Mouse (Mus musculus) intestine, embryonic 16.5 days (tissue): ENCODE measurements around the gene Dedd2. TPM values are rescaled to one million over a fixed set of nuclear protein-coding genes. Genes with fewer than 3 reads are reported as not detected.

Experiments used
- ATAC-seq: fragments of 200-750 bp; cut with Nextera tagmentation; 2 replicates; pipeline ENCODE4 v1.8.0; 2017; ENCODE audit warnings: moderate TSS enrichment, moderate library complexity
- H3K27ac ChIP-seq: fragments of 300-500 bp; sonication (generic); 2 replicates; pipeline ENCODE4 v1.5.1; 2014; ENCODE audit warnings: mild to moderate bottlenecking, low read length
- H3K27me3 ChIP-seq: fragments of 300-500 bp; sonication (generic); replicated peaks from 2 replicates; pipeline ENCODE4 v1.6.1; 2014; ENCODE audit warnings: low read length, control low read depth, mixed read lengths; ENCODE audit not compliant: control insufficient read depth, insufficient read depth
- H3K36me3 ChIP-seq: fragments of 300-500 bp; sonication (generic); 2 replicates; pipeline ENCODE4 v1.6.1; 2014; ENCODE audit warnings: low read length, control low read depth; ENCODE audit not compliant: control insufficient read depth, insufficient read depth
- H3K4me1 ChIP-seq: fragments of 300-500 bp; sonication (generic); 2 replicates; pipeline ENCODE4 v1.6.1; 2014; ENCODE audit warnings: low read length, control low read depth, mixed read lengths; ENCODE audit not compliant: control insufficient read depth, insufficient read depth
- H3K4me2 ChIP-seq: fragments of 300-500 bp; sonication (generic); 2 replicates; pipeline ENCODE4 v1.6.1; 2014; ENCODE audit warnings: low read depth, low read length, control low read depth
- H3K4me3 ChIP-seq: fragments of 300-500 bp; sonication (generic); 2 replicates; pipeline ENCODE4 v1.5.1; 2014; ENCODE audit warnings: mild to moderate bottlenecking, low read length
- H3K9ac ChIP-seq: fragments of 300-500 bp; sonication (generic); 2 replicates; pipeline ENCODE4 v1.6.1; 2014; ENCODE audit warnings: low read depth, low read length
- H3K9me3 ChIP-seq: fragments of 300-500 bp; sonication (generic); 2 replicates; pipeline ENCODE4 v1.6.1; 2016; ENCODE audit warnings: low read length, control low read depth; ENCODE audit not compliant: control insufficient read depth
- WGBS: fragments of 180-500 bp; shearing (Covaris S2); extraction: QIAGEN DNeasy Blood & Tissue Kit; methylation state at CpG from one replicate; pipeline ENCODE4 v1.1.7; 2014; 5-methylcytosine and 5-hydroxymethylcytosine counted together
- polyA plus RNA-seq: library from polyadenylated mRNA; unstranded; fragments of >200 nt; fragmentation: Nextera tagmentation; extraction: Ambion mirVana; gene quantifications from 2 replicates; pipeline ENCODE4 v1.2.1, GENCODE M21; 2015

The Dedd2 gene
- polyA plus RNA-seq, 1 experiment from 2014 or later = 11.3 TPM

DNA sequence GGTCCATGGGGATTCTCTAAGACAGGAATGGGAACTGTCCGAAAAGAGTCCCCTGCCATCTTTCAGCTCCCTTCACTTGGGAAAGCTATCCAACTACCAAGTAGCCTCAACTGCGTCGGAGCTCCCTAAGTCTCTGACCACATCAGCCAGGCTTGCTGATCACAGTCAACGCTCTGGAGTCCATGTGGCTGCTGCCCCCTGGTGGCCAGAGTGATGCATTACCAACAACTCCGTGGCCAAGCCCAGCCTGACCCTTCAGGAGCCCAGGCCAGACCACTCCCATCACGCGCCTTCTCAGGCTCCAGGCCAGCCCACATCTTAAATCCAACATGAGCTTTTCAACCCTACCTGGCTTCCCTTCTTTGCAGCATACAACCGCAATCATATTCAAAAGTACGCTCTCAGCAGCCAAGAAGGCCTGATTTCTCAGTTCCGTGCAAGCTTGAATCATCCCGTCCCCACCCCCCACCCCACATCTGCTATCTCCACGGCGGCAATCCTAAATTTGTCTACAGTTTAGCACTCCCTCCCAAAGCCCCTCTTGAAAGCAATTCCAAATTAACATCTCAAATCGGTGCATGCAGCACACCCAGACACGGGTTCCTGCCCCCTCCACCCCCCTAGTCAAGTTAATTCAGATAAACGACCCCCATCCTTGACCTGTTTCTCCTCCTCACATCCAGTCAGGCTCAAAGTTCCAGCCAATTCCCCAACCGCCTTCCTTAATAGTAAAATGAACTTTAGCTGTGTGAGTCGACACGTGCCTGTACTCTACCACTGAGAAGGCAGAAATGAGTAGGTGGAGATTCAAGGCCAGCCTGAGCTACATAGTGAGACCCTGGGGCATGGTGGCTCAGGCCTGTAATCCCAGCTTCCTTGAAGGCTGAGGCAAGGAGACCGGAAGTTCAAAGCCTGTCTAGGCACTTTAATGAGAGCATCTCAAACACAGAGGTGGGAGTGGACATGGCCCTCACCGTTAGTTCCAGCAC, 32.5 kb downstream of the Dedd2 start:
- WGBS = 26% methylated on average over 21 of the region's 21 CpGs
- H3K27ac ChIP-seq = no peak overlapping the region

DNA sequence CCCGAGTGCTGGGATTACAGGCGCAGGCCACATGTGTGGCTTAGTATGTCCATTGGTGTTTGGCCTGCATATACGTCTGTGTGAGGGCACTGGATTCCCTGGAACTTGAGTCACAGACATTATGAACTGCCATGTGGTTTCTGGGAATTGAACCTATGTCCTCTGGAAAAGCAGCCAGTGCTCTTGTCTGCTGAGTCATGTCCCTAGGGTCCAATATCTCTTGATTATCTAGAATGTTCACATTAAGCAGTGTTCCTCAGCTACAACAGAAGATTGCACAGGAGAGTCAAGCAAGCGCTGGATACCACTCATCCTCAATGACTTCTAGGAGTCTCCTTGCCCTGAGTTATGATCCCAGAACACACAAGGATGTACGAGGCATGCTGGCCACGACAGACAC, 36.3 kb downstream of the Dedd2 start:
- no peak for ATAC-seq
- Histone ChIP-seq H3K4me3 (no peak overlapping the region), H3K9me3 (no peaks in the 10 kb centered on the region), H3K36me3 (no peaks in the 10 kb centered on the region), H3K9ac (no peak overlapping the region), H3K4me2 (no peak overlapping the region), H3K27me3 (peaks cover 41% of the 10 kb centered on the region), H3K4me1 (peaks cover 3% of the 10 kb centered on the region; the same call in 1 of the 2 replicates), H3K27ac (no peak overlapping the region)
- WGBS = 75% methylated on average over 6 of the region's 6 CpGs

More for the DNA sequence above, 32.5 kb downstream of the Dedd2 start:
- Histone ChIP-seq H3K36me3 (no peaks in the 10 kb centered on the region), H3K4me1 (no peaks in the 10 kb centered on the region), H3K27me3 (peaks cover 6% of the 10 kb centered on the region), H3K9me3 (no peaks in the 10 kb centered on the region), H3K4me2 (no peak overlapping the region), H3K4me3 (no peak overlapping the region), H3K9ac (no peak overlapping the region)
- ATAC-seq = peak; percentile 81

DNA sequence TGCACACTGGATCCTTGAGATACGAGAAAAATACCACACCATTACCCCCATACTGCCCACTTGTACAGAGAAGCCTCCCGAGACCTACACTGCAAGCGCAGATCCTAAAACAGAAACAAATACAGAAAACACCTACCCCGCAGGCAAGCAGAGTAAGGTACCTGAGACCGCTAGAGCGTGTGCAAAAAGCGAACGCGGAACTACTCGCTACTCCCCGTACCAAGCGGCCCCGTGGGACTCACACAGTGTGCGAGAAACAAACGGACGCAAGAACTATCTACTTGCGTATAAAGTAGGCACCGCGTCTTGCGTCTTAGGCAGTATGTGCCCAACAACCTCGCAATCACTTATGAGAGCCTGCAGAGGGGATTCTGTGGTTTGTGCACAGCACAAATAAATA, 38.6 kb downstream of the Dedd2 start:
- H3K36me3 ChIP-seq = no peaks in the 10 kb centered on the region
- H3K4me1 ChIP-seq = peaks cover 7% of the 10 kb centered on the region; the same call in 1 of the 2 replicates
- no peak overlapping the region for H3K4me3 ChIP-seq
- no peak overlapping the region for H3K9ac ChIP-seq
- no peaks in the 10 kb centered on the region for H3K9me3 ChIP-seq
- WGBS = 7% methylated on average over 21 of the region's 21 CpGs
- ATAC-seq = no peak
- no peak overlapping the region for H3K4me2 ChIP-seq
- no peak overlapping the region for H3K27ac ChIP-seq
- H3K27me3 ChIP-seq = peaks cover 61% of the 10 kb centered on the region

DNA sequence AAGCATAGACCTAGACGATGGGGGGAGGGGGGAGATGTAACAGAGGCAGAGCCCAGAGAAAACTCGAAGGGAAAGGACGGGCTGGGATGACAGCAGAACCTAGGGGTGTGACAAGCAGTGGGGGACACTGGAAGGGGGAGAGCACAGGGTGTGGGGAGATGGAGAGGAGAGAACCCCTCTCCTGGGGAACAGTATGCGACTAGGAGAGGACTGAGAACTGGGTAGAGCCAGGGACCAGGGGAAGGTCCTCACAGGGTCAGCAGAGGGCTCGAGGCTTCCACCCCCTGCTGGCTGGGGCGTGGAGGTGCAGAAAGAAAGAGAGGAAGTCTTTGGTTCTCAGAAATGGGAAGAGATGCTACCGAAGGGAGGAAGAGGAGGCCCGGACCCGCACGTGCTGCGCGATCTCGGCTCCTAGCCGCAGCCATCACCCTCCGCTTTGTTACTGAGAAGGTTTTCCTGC, 39.1 kb downstream of the Dedd2 start:
- Histone ChIP-seq H3K4me3 (no peak overlapping the region), H3K27ac (no peak overlapping the region), H3K4me2 (no peak overlapping the region), H3K36me3 (no peaks in the 10 kb centered on the region), H3K9ac (no peak overlapping the region), H3K9me3 (no peaks in the 10 kb centered on the region), H3K4me1 (peaks cover 7% of the 10 kb centered on the region; the same call in 1 of the 2 replicates), H3K27me3 (peaks cover 66% of the 10 kb centered on the region)
- WGBS = under 1% methylated on average over 15 of the region's 15 CpGs
- ATAC-seq = peak; percentile 41; the same call in 1 of the 2 replicates

DNA sequence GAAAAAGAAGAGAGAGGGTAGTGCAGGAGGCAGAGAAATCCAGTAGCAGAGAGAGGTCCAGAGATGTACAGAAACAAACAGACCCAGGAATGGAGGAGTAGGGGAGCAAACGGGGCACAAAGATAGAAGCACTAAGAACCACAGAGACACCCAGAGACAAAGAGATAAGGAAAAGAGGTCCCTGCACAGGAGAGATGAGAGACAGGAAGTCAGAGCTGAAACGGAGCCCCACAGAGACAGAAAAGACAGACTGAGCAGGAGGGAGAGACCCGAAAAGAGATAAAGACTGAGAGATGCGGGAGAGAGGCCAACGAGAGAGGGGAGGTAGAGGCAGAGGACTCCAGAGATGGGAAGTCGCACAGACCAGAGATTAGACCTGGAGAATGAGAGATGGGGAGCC, 39.9 kb downstream of the Dedd2 start:
- H3K36me3 ChIP-seq = no peaks in the 10 kb centered on the region
- H3K4me3 ChIP-seq = no peak overlapping the region
- no peak overlapping the region for H3K9ac ChIP-seq
- H3K27me3 ChIP-seq = peaks cover 66% of the 10 kb centered on the region
- peaks cover 7% of the 10 kb centered on the region; the same call in 1 of the 2 replicates for H3K4me1 ChIP-seq
- 4% methylated on average over 6 of the region's 6 CpGs for WGBS
- ATAC-seq = no peak
- H3K27ac ChIP-seq = no peak overlapping the region
- H3K9me3 ChIP-seq = no peaks in the 10 kb centered on the region
- H3K4me2 ChIP-seq = no peak overlapping the region

DNA sequence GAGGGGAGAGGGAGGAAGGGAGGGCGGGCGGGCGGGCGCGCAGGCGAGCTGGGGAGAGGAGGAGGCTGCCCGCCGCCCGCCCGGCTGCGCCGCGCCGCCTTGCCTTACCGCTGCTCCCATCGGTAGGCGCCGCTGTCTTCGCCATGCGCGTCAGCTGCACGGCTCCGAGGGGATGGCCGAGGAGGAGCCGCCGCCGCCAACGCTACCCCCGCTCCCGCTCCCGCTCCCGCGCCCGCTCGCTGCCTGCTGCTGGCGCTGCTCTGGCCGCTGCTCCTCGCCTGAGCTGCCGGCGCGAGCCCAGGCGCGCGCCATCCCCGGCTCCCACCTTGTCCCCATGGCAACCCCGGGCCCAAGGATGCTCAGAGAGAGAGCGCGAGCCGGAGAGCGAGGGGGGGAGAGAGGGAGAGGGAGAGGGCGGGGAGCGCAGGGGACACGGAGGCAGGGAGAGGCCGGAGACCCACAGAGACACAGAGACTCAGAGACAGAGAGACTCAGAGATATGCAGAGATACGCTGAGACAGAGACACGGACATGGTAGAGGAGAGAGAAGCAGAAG, 40.7 kb downstream of the Dedd2 start, which contains the start of gene Pou2f2:
Gene Pou2f2 (minus strand): TSS at position 121 of the 556 bp plus-strand sequence.
- peak; percentile 90 for ATAC-seq
- H3K4me1 ChIP-seq = peaks cover 7% of the 10 kb centered on the region; the same call in 1 of the 2 replicates
- peaks cover 66% of the 10 kb centered on the region for H3K27me3 ChIP-seq
- WGBS = under 1% methylated on average over 46 of the region's 56 CpGs
- no peaks in the 10 kb centered on the region for H3K9me3 ChIP-seq
- peak within 1 kb of the TSS; percentile 48 for H3K9ac ChIP-seq
- no peaks in the 10 kb centered on the region for H3K36me3 ChIP-seq
- H3K27ac ChIP-seq = no peak within 1 kb of the TSS
- H3K4me3 ChIP-seq = peak within 1 kb of the TSS; percentile 51
- peak within 1 kb of the TSS; percentile 83 for H3K4me2 ChIP-seq

DNA sequence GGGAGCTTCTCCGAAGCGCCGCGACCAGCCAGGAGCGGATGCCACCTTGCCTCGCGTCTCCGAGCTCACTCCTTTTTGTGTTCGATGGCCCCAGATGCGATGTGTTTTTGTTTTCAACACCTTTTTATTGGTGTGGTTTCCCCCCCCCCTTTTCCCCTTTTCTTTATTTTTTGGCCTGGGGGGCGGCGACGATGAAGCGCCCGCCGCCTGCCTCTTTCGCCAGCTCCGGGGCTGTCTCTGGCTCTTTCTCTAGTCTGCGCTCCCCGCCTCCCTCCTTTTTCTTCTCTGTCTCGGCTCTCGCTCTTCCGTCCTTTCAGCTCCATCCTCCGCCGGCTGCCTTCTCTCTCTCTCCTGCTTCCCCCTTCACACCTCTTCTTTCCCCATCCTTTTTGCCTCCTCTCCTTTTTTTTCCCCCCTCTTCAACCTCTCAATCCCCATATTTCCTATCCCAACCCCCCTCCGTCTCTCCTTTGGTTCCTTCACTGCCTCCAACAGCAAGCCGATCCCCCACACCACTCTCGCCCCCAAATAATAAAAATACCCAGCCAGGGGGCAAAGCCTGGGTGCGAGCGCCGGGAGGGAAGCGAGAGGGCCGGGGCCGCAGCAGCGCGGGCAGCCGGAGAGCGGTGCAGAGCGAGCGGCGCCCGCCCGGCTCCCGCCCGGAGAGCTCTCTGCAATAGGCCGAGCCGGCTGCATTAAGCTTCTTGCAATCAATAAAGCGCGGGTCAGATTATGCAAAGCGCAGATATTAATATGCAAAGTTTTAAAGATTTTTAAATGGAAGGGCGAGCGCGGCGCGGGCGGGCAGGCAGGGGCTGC, 41.4 kb downstream of the Dedd2 start:
- Histone ChIP-seq H3K27ac (no peak overlapping the region), H3K9ac (peak overlapping the region; percentile 48), H3K36me3 (no peaks in the 10 kb centered on the region), H3K4me1 (peaks cover 7% of the 10 kb centered on the region; the same call in 1 of the 2 replicates), H3K9me3 (no peaks in the 10 kb centered on the region), H3K4me3 (peak overlapping the region; percentile 51), H3K27me3 (peaks cover 66% of the 10 kb centered on the region), H3K4me2 (peak overlapping the region; percentile 83)
- ATAC-seq = peak; percentile 81
- WGBS = under 1% methylated on average over 50 of the region's 56 CpGs

DNA sequence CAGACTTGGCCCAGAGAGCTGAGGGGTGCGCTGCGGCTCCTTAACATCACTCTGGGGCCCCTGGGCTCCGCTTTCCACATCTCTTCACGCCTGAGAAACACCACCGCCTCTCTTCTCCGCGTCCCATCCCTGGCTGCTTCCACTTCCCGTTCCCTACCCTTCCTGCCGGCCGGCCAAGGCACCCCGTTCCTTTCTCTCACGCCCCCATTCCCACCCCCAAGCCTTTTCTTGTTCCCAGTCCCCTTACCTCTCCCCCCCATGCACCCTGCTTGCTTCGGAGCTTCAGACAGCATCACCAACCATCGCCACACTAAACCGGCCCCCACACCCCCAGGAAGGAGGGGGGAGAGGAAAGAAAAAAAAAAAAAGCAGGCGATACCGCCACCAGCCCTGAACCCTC, 42.1 kb downstream of the Dedd2 start:
- WGBS = under 1% methylated on average over 17 of the region's 17 CpGs
- 0 out of 2 replicates have a peak overlapping the region, but pooled peaks have one; percentile 48 for H3K9ac ChIP-seq
- no peaks in the 10 kb centered on the region for H3K9me3 ChIP-seq
- H3K4me3 ChIP-seq = peak overlapping the region; percentile 51
- peaks cover 63% of the 10 kb centered on the region for H3K27me3 ChIP-seq
- ATAC-seq = no peak
- H3K27ac ChIP-seq = no peak overlapping the region
- peak overlapping the region; percentile 83; the same call in 1 of the 2 replicates for H3K4me2 ChIP-seq
- no peaks in the 10 kb centered on the region for H3K36me3 ChIP-seq
- peaks cover 7% of the 10 kb centered on the region; the same call in 1 of the 2 replicates for H3K4me1 ChIP-seq
